Mouse (Mus musculus) heart, embryonic 11.5 days (tissue): ENCODE measurements at regions not wholly inside any gene's neighbourhood (a gene's known extent, or its start where the extent isn't known, plus 50 kb on each side); places are given as distances from the start of the nearest gene placed in this dataset.

Source experiments
- ATAC-seq: fragments of 200-750 bp; cut with Nextera tagmentation; replicated peaks from 2 replicates; pipeline ENCODE4 v1.8.0; 2017; ENCODE audit warnings: moderate library complexity; ENCODE audit not compliant: insufficient number of reproducible peaks, low FRiP score, low TSS enrichment
- H3K27ac ChIP-seq: fragments of 300-500 bp; sonication (generic); 2 replicates; pipeline ENCODE4 v1.5.1; 2014; ENCODE audit warnings: mild to moderate bottlenecking, low read depth, low read length
- H3K27me3 ChIP-seq: fragments of 300-500 bp; sonication (generic); 2 replicates; pipeline ENCODE4 v1.6.1; 2014; ENCODE audit warnings: mild to moderate bottlenecking, low read length, mixed read lengths; ENCODE audit not compliant: control insufficient read depth, insufficient read depth
- H3K36me3 ChIP-seq: fragments of 300-500 bp; sonication (generic); 2 replicates; pipeline ENCODE4 v1.6.1; 2014; ENCODE audit warnings: mild to moderate bottlenecking, low read length, moderate library complexity, mixed read lengths; ENCODE audit not compliant: control insufficient read depth, insufficient read depth
- H3K4me1 ChIP-seq: fragments of 300-500 bp; sonication (generic); 2 replicates; pipeline ENCODE4 v1.6.1; 2014; ENCODE audit warnings: low read length; ENCODE audit not compliant: control insufficient read depth, insufficient read depth
- H3K4me2 ChIP-seq: fragments of 300-500 bp; sonication (generic); 2 replicates; pipeline ENCODE4 v1.6.1; 2014; ENCODE audit warnings: mild to moderate bottlenecking, moderate library complexity
- H3K4me3 ChIP-seq: fragments of 300-500 bp; sonication (generic); 2 replicates; pipeline ENCODE4 v1.5.1; 2014; ENCODE audit warnings: low read depth, low read length
- H3K9ac ChIP-seq: fragments of 300-500 bp; sonication (generic); 2 replicates; pipeline ENCODE4 v1.6.1; 2014; ENCODE audit warnings: mild to moderate bottlenecking, low read depth, low read length, moderate library complexity
- H3K9me3 ChIP-seq: fragments of 300-500 bp; sonication (generic); replicated peaks from 2 replicates; pipeline ENCODE4 v1.6.1; 2016; ENCODE audit warnings: low read length; ENCODE audit not compliant: control insufficient read depth
- WGBS: fragments of 180-500 bp; shearing (Covaris S2); extraction: QIAGEN DNeasy Blood & Tissue Kit; methylation state at CpG from one replicate; pipeline ENCODE4 v1.1.7; 2014; ENCODE audit not compliant: insufficient replicate concordance; 5-methylcytosine and 5-hydroxymethylcytosine counted together

- ATAC-seq, result no peak
- H3K4me3 ChIP-seq, result no peak overlapping the region
- H3K4me2 ChIP-seq, result no peak overlapping the region
Observed at GRCm38 (mm10) chr5:149338016-149338696, 73.4 kb upstream of the Medag start.

GRCm38 (mm10) chr5:149338697-149339078 is 72.9 kb upstream of the Medag start:
- Histone ChIP-seq H3K27me3 (0 out of 2 replicates have a peak, but pooled peaks cover 3% of the 10 kb centered on the region), H3K4me1 (peaks cover 10% of the 10 kb centered on the region), H3K36me3 (no peaks in the 10 kb centered on the region), H3K4me3 (no peak overlapping the region), H3K4me2 (no peak overlapping the region), H3K27ac (peak overlapping the region; percentile 47), H3K9me3 (no peaks in the 10 kb centered on the region), H3K9ac (0 out of 2 replicates have a peak overlapping the region, but pooled peaks have one; percentile 10)
- WGBS, result 48% methylated on average over 5 of the region's 5 CpGs
- no peak for ATAC-seq

More at GRCm38 (mm10) chr5:149338016-149338696, 73.4 kb upstream of the Medag start:
- Histone ChIP-seq H3K36me3 (no peaks in the 10 kb centered on the region), H3K27ac (peak overlapping the region; percentile 47), H3K9ac (0 out of 2 replicates have a peak overlapping the region, but pooled peaks have one; percentile 10), H3K27me3 (0 out of 2 replicates have a peak, but pooled peaks cover 3% of the 10 kb centered on the region), H3K4me1 (peaks cover 10% of the 10 kb centered on the region), H3K9me3 (no peaks in the 10 kb centered on the region)
- WGBS, result 55% methylated on average over 15 of the region's 15 CpGs

- no peak overlapping the region for H3K9ac ChIP-seq
- H3K36me3 ChIP-seq, result no peaks in the 10 kb centered on the region
- no peak overlapping the region for H3K4me2 ChIP-seq
- H3K4me1 ChIP-seq, result peaks cover 10% of the 10 kb centered on the region
- no peak overlapping the region for H3K4me3 ChIP-seq
- no peak overlapping the region for H3K27ac ChIP-seq
- H3K27me3 ChIP-seq, result 0 out of 2 replicates have a peak, but pooled peaks cover 3% of the 10 kb centered on the region
- no peaks in the 10 kb centered on the region for H3K9me3 ChIP-seq
- WGBS, result 70% methylated on average over 7 of the region's 7 CpGs
- ATAC-seq, result no peak
Observed at GRCm38 (mm10) chr5:149340361-149340760, 71.2 kb upstream of the Medag start.

GRCm38 (mm10) chr5:149341461-149341860 is 70.1 kb upstream of the Medag start:
- Histone ChIP-seq H3K27me3 (no peaks in the 10 kb centered on the region), H3K9ac (no peak overlapping the region), H3K27ac (no peak overlapping the region), H3K4me1 (peaks cover 10% of the 10 kb centered on the region), H3K4me2 (no peak overlapping the region), H3K36me3 (no peaks in the 10 kb centered on the region), H3K4me3 (no peak overlapping the region), H3K9me3 (no peaks in the 10 kb centered on the region)
- ATAC-seq, result no peak
- 49% methylated on average over 6 of the region's 6 CpGs for WGBS

- no peak overlapping the region for H3K27ac ChIP-seq
- no peaks in the 10 kb centered on the region for H3K9me3 ChIP-seq
- no peaks in the 10 kb centered on the region for H3K36me3 ChIP-seq
- no peaks in the 10 kb centered on the region for H3K27me3 ChIP-seq
- 78% methylated on average over 21 of the region's 21 CpGs for WGBS
- peaks cover 3% of the 10 kb centered on the region; the same call in 1 of the 2 replicates for H3K4me1 ChIP-seq
- H3K4me2 ChIP-seq, result no peak overlapping the region
- ATAC-seq, result no peak
- no peak overlapping the region for H3K4me3 ChIP-seq
- no peak overlapping the region for H3K9ac ChIP-seq
Observed at GRCm38 (mm10) chr5:149343610-149344527, 67.7 kb upstream of the Medag start.

- Histone ChIP-seq H3K36me3 (no peaks in the 10 kb centered on the region), H3K27me3 (no peaks in the 10 kb centered on the region), H3K9me3 (no peaks in the 10 kb centered on the region), H3K9ac (no peak overlapping the region), H3K4me3 (no peak overlapping the region), H3K4me1 (no peaks in the 10 kb centered on the region), H3K4me2 (no peak overlapping the region), H3K27ac (no peak overlapping the region)
- WGBS, result 80% methylated on average over 4 of the region's 4 CpGs
- no peak for ATAC-seq
Observed at GRCm38 (mm10) chr5:149344528-149344855, 67.1 kb upstream of the Medag start.

- Histone ChIP-seq H3K27ac (no peak overlapping the region), H3K27me3 (no peaks in the 10 kb centered on the region)
- no peak for ATAC-seq
Observed at GRCm38 (mm10) chr5:149345161-149345560, 66.4 kb upstream of the Medag start.

GRCm38 (mm10) chr5:149349685-149350084 is 61.9 kb upstream of the Medag start:
- Histone ChIP-seq H3K4me1 (peaks cover 6% of the 10 kb centered on the region), H3K4me2 (no peak overlapping the region), H3K9me3 (no peaks in the 10 kb centered on the region), H3K9ac (no peak overlapping the region), H3K4me3 (no peak overlapping the region), H3K27ac (no peak overlapping the region), H3K36me3 (no peaks in the 10 kb centered on the region), H3K27me3 (no peaks in the 10 kb centered on the region)
- 75% methylated on average over 8 of the region's 8 CpGs for WGBS
- ATAC-seq, result no peak

More at GRCm38 (mm10) chr5:149345161-149345560, 66.4 kb upstream of the Medag start:
- H3K9me3 ChIP-seq, result no peaks in the 10 kb centered on the region
- no peaks in the 10 kb centered on the region for H3K4me1 ChIP-seq
- H3K36me3 ChIP-seq, result no peaks in the 10 kb centered on the region
- H3K4me3 ChIP-seq, result no peak overlapping the region
- WGBS, result 88% methylated on average over 6 of the region's 6 CpGs
- H3K4me2 ChIP-seq, result no peak overlapping the region
- H3K9ac ChIP-seq, result no peak overlapping the region
